Mouse (Mus musculus): Measurements from ENCODE around the gene Chn2.

DNA sequence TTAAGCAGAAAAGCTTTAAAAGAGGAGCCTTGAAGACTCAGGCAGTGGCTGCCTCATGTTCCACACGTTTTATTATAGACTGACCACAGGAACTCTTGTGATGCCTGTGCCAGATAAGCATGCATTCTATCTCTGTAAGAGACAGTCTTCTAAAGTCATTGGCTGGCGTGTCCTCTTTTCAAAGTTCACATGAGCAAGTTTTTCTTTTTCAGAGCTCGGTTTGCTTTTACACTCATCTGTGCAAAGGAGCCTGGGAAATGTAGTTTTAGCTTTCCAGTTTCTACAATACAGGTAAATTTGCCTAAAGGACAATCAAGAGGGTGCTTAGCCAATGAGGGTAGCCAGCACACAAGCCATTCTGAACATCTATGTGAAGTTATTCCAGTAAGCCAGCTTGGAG, 51.5 kb downstream of the Chn2 start:
- TF ChIP-seq TAL1 (IDR thresholded peaks at IDR 0.05; ENCODE audit: low read length), result no peak
- TF ChIP-seq GATA1 (IDR thresholded peaks at IDR 0.05; ENCODE audit: low read length), result no peak

Data from erythroblast, embryonic 14.5 days (primary cell).